Mouse (Mus musculus): ENCODE data around the gene Sun5. TPM values are rescaled to one million over a fixed set of nuclear protein-coding genes. Genes with fewer than 3 reads are reported as not detected.
"Not testable (repeated sequence)": the region's sequence is repeated elsewhere in the genome, so short reads cannot be mapped to it uniquely, and the experiment has no call there.

The Sun5 gene
- total RNA-seq, 2 experiments from 2014 or later, result not detected

- no peak for ATAC-seq (replicated peaks; ENCODE audit: low FRiP score, poor library complexity, severe bottlenecking)
Measured at GRCm38 (mm10) chr2:153824593-153824992, 46.3 kb downstream of the Sun5 start.

GRCm38 (mm10) chr2:153822005-153822543 lies 48.8 kb downstream of the Sun5 start:
- no peak for ATAC-seq (replicated peaks; ENCODE audit: low FRiP score, poor library complexity, severe bottlenecking)

DNA sequence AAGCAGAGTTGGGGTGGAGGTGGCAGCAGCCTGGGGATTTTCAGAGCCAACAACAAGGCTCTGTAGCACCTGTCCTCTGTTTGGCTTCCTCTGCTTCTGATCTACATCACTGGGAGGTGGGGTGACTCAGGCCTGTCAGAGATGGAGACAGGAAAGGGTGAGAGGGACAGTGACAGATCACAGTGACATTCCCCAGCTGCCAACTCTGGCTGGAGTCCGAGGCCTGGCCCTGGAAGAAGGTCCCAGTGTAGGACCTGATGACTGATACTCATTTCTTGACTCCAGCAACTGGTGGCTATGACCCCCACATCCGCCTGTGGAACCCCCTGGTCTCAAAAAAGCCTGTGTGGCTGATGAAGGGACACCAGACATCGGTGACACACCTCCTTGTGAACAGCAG lies 61.0 kb downstream of the Sun5 start:
- no peak for ATAC-seq (replicated peaks; ENCODE audit: low FRiP score, poor library complexity, severe bottlenecking)

GRCm38 (mm10) chr2:153808841-153809240 lies 62.0 kb downstream of the Sun5 start:
- ATAC-seq (replicated peaks; ENCODE audit: low FRiP score, poor library complexity, severe bottlenecking), result no peak

GRCm38 (mm10) chr2:153808146-153808545 lies 62.7 kb downstream of the Sun5 start:
- no peak for ATAC-seq (replicated peaks; ENCODE audit: low FRiP score, poor library complexity, severe bottlenecking)

DNA sequence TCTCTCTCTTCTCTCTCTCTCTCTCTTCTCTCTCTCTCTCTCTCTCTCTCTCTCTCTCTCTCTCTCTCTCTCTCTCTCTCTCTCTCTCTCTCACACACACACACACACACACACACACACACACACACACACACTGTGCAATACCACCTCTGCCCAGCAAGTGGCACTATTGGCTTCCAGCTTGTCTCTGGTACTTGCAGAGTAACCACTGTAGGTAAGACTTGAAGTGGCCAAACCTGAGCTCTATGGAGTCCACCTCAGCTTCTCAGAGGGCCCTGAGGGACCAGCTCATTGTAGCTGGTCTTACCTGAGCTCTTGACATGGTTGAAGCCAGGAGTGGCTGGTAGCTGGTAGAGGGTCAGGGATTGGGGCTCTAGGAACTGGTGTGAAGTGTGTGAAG lies 63.4 kb downstream of the Sun5 start:
- not testable (repeated sequence) for ATAC-seq (replicated peaks; ENCODE audit: low FRiP score, poor library complexity, severe bottlenecking)

Other genes starting within 250 kb of the Sun5 start
- 9.2 and 18.8 TPM in 2 replicates for gene Commd7, start 238.3 kb downstream of the Sun5 start, total RNA-seq (2015; ENCODE audit: low replicate concordance)
- 2.4 and 4.3 TPM in 2 replicates for gene Commd7, start 238.3 kb downstream of the Sun5 start, total RNA-seq (2017; ENCODE audit: low replicate concordance)
- 1.5 and 2.3 TPM in 2 replicates for gene Dnmt3b, start 221.6 kb downstream of the Sun5 start, total RNA-seq (2015; ENCODE audit: low replicate concordance)
- 0.94 and 4.0 TPM in 2 replicates for gene Dnmt3b, start 221.6 kb downstream of the Sun5 start, total RNA-seq (2017; ENCODE audit: low replicate concordance)
- gene Dnmt3c, start 174.4 kb downstream of the Sun5 start, total RNA-seq (2015; ENCODE audit: low replicate concordance), result not detected in 2 replicates
- gene Dnmt3c, start 174.4 kb downstream of the Sun5 start, total RNA-seq (2017; ENCODE audit: low replicate concordance), result not detected in 2 replicates
- 40.5 and 93.4 TPM in 2 replicates for gene Mapre1, start 129.8 kb downstream of the Sun5 start, total RNA-seq (2015; ENCODE audit: low replicate concordance)
- gene Mapre1, start 129.8 kb downstream of the Sun5 start, total RNA-seq (2017; ENCODE audit: low replicate concordance), result 24.1 and 38.3 TPM in 2 replicates
- not detected in 2 replicates for gene Efcab8, start 91.2 kb downstream of the Sun5 start, total RNA-seq (2015; ENCODE audit: low replicate concordance)
- 0.51 TPM in 1 of 2 replicates, not detected in the other for gene Efcab8, start 91.2 kb downstream of the Sun5 start, total RNA-seq (2017; ENCODE audit: low replicate concordance)
- not detected in 2 replicates for gene Bpifb2, start 4.0 kb upstream of the Sun5 start, total RNA-seq (2015; ENCODE audit: low replicate concordance)
- gene Bpifb2, start 4.0 kb upstream of the Sun5 start, total RNA-seq (2017; ENCODE audit: low replicate concordance), result not detected in 2 replicates
- gene Bpifb6, start 29.3 kb upstream of the Sun5 start, total RNA-seq (2015; ENCODE audit: low replicate concordance), result not detected in 2 replicates
- gene Bpifb6, start 29.3 kb upstream of the Sun5 start, total RNA-seq (2017; ENCODE audit: low replicate concordance), result not detected in 2 replicates
- gene Bpifb3, start 47.1 kb upstream of the Sun5 start, total RNA-seq (2015; ENCODE audit: low replicate concordance), result not detected in 2 replicates
- gene Bpifb3, start 47.1 kb upstream of the Sun5 start, total RNA-seq (2017; ENCODE audit: low replicate concordance), result not detected in 2 replicates
- not detected in 2 replicates for gene Bpifb4, start 67.1 kb upstream of the Sun5 start, total RNA-seq (2015; ENCODE audit: low replicate concordance)
- not detected in 2 replicates for gene Bpifb4, start 67.1 kb upstream of the Sun5 start, total RNA-seq (2017; ENCODE audit: low replicate concordance)
- not detected in 2 replicates for gene Bpifa6, start 103.9 kb upstream of the Sun5 start, total RNA-seq (2015; ENCODE audit: low replicate concordance)
- not detected in 2 replicates for gene Bpifa6, start 103.9 kb upstream of the Sun5 start, total RNA-seq (2017; ENCODE audit: low replicate concordance)
- gene Bpifa2, start 137.2 kb upstream of the Sun5 start, total RNA-seq (2015; ENCODE audit: low replicate concordance), result not detected in 2 replicates
- gene Bpifa2, start 137.2 kb upstream of the Sun5 start, total RNA-seq (2017; ENCODE audit: low replicate concordance), result not detected in 2 replicates

Data from erythroblast, adult 5-6 weeks (primary cell).